Mouse (Mus musculus): ENCODE data around the gene P4hb.
"Not testable (repeated sequence)": the region's sequence is repeated elsewhere in the genome, so short reads cannot be mapped to it uniquely, and the experiment has no call there.

The P4hb gene

DNA sequence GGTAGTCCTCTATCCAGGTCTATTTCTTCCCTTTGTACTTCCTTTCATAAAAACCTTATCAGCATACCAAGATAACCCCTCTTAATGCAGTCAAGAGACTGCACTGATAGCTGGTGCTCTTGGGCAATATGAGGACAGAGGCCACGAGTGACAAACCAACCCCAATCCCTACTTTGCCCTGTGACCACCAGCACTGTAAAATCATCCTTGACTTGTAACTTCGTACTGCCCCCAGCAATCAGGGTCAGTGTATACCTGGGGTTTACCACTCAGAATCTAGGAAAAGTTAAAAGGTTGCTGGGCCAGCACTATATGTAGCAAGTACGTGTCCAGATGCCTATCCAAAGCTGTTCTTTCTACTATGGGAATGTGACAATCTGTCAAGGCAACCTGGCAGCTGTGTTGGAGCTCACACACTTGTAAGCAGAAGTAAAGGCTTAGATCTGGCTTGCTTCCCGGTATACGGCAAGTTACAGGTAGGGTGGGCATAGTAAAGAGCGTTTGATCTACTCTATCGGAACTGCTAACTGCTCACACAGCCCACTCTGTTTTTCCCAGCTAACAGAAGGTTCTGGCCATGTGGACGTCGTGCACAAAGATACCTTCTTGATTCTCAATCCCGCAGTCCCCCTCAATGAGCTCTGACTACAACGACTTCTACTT is 1.2 kb downstream of the P4hb start:
- no peak for DNase-seq

DNA sequence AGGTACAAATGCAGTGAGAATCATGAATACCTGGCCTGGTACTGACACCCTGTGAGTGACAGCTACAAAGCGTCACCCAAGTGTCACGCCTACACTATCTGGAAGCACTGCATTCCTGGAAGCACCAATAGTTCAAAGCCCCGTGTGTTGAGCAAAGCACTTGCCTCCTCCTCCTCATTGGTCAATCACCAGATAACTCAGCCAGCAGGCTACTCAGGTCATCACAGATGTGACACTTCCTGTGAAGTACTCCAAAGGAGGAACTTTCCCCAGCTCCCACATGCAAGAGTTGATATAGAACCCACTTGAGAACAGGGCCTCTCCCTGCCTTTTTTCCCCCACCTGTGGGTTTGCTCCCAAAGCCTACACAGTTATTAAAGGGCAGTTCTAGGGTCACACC is 1.9 kb downstream of the P4hb start:
- no peak for DNase-seq

DNA sequence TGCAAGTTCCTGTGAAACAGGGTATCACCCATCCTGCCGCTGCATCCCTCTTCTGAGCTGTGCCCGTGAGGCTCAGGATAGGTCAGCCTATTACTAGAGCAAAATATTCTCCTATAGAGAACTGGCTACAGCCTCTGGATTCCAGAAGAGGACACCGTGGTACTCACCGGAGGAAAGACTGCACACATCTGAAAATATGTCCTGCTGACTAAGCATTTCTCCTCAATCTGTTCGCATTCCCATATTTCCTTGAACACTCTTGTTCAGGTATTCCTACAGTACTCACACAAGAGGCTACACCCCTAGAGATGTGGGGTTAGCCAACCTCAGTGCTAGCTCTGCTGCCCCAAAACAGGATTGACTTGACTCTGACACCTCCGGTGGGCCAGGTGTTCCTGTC is 4.7 kb downstream of the P4hb start:
- DNase-seq: no peak

DNA sequence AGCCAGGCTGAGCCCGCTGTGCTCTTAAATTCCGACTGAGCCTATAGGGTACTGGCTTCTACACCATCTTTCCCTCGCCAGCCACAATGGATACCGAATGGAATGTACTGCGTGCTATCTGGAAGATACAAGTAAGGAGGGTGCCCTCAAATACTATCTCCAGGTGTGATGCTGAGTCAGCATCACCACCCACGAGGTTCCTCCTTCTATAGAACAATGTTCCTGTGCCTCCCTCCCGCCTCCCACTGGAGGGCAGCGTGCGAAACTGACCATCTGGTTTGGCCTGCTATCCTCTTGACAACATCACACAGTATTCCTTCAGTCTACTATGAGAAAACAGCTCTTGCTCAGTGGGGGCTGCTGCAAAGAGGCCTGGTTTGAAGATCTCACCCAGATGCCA is 7.9 kb downstream of the P4hb start:
- DNase-seq: no peak

DNA sequence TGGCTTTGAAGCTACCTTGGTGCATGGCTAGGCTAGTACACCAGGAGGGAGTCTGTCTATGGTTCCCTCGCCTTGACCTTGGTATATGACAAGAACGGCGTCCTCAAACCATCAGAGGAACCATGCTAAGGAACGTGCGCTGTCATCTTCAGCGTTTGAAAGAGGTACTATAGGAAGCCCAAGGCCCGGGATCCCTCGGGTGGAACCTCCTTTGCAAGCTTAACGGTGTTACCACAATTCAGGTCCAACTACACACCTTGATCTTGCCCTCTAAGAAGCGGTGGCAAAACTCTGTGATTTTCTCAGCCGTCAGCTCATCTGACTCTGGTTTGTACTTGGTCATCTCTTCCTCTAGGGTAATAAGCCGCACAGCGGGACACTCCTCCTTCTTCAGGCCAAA is 10.1 kb downstream of the P4hb start:
- DNase-seq: no peak

DNA sequence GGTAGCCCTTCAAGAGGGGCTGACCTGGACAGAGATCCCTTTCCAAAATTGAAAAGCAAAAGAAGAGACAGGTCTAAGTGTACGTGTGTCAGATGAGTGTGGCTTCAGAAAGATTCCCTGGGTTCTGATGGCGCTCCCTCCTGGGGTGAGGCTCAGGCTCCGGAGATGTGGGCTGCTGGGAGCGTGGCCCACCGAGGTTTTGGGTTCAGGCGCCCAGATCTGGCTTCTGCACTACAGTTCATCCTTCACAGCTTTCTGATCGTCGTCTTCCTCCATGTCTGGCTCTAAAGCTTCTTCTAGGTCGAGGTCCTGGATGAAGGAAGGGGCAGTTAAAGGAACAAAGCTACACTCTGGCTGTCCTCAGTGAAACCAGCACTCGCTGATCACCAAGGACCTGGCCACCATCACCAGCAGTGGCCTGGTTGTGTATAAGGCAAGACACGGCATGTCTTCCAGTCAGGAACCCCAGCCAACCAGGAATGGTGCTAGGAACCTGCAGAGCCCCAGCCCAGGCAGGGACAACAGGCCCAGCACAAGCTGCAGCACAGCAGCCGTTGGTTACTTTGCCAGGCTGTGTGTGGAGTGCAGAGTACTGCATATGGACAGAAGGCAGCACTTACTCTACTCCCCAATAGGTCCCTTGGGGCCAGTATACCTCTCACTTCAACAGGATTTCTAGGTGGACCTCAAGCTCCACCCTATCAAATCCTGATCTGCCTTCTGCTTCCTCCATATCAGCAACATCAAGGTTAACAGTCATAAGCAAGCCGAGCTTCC is 11.9 kb downstream of the P4hb start:
- DNase-seq: no peak

DNA sequence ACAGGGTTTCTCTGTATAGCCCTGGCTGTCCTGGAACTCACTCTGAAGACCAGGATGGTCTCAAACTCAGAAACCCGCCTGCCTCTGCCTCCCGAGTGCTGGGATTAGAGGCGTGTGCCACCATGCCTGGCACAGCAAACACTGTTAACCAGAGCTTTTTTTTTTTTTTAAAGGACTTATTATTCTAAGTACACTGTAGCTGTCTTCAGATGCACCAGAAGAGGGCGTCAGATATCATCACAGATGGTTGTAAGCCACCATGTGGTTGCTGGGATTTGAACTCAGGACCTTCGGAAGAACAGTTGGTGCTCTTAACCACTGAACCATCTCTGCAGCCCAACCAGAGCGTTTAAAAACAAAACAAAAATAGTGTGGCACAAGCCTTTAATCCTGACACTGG is 14.2 kb downstream of the P4hb start:
- DNase-seq: not testable (repeated sequence)

DNA sequence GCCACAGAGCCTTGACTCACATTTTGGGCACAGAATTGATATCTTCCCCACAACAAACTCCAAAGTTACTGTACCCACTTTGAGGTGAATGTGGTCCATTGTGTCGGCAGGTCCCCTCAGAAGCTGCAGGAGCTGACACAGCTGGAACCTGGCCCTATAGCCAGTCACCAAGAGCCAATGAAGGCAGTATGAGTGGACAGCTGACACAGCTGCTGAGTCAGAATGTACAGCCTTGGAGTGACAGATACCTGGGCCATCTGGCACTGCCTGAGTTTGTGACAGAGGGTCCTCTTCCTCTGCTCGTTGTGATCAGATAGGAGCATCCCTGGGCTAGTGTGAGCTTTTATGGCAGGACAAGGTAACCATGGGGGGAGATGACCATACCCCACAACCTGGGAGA is 17.8 kb downstream of the P4hb start:
- DNase-seq: no peak

DNA sequence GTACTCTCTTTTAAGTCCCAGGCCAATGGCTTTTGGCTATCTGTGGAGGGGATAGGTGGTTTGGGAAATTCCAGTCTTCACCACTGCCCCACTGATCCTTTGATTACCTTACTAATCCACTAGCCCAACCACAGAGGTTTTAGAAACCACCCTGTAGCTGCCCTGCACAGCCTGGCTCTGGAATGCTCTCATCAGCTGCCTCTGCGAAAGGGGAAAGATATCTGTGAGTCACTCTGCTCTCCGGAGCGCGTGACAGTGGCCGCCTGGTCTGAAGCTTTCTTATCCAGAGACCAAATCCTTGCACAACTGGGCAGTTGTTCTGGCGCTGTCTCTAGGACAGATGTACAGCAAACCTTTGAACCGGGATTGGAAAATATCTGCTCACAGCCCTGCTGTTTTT is 18.2 kb downstream of the P4hb start:
- no peak for DNase-seq

DNA sequence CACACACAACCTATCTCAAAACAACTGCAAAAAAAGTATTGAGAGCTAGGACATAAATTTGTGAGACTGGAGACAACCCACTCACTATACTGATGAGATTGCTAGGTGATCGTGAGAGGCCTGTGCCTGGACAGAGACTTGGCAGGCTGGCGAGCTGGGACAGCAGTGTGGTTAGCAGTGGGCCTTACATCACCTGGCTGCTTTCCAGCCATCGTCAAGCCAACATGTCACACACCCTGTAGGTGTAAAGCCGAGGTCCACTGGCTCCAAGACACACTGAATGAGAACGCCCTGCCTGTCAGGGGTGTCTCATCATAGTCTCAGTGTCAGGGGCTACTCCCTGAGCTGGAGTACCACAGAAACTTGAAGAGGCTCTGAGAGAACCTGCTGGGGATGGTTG is 20.3 kb downstream of the P4hb start:
- no peak for DNase-seq

DNA sequence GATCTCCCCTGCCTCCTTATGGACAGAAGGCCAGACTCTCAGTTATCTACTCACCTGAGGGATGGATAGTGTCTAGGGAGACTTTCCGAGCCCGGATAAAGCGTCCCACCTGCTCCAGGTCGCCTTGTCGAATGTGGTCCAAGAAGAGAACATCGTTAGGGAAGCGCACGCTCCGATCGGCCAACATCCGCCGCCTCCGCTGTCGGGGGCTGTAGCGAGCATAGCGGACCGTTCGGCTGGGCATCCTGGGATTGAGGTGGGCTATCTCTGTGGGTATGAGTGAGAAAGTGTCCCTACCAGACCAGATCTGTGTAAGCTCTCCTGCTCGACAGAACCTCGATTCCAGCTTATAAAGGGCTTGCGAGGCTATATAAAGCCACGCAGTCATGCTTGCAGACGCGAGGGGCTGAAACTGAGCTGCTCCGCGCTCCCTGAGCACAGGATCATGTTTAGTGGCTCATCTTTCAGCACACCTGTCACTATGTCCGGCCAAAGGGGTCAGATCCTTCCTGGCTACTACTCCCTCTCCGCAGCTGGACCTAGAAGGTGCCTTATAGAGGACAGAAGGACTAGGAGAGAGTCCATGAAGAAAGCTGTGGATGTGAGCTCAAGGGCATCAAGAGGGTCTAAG is 22.1 kb downstream of the P4hb start, which contains the start of gene Ppp1r27:
Gene Ppp1r27, minus strand, starts transcription at position 323 of the 631 bp plus-strand sequence.
- DNase-seq: no peak

DNA sequence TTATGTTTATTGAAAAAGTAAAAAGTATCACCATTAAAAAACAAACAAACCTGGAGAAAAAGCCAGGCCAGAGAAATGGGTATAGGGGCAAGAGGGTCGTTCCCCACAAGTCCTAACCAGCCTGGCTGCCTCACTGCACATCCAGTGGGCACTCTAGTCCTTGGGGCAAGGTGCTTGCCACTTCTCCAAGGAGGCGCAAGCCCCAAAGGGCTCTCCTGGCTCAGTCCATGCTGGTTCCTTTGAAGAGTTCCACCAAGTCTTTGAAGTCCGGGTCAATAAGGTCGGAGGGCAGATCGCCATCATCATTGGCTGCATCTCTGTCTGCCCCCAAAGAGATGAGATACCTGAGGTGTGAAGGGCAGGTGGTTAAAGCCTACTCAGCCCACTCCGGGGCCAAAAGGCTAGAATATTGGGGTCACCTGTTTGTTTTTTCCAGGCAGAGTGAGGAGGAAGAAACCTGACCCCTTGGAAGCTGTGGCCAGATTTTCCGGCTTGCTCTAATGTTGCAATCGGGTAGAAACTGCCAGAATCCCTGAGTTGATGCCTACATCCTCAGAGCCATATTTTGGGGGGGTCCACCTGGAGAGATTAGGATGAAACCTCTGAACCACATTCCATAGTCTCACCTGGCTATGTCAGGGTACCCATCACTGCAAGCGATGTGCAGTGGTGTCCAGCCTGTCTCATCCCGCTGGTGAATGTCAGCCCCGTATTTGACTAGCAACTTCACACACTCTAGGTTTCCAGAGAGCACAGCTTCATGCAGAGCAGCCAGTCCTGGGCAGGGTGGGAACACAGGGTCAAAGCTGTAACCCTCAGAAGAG is 22.9 kb downstream of the P4hb start:
- peak; percentile 7 for DNase-seq

DNA sequence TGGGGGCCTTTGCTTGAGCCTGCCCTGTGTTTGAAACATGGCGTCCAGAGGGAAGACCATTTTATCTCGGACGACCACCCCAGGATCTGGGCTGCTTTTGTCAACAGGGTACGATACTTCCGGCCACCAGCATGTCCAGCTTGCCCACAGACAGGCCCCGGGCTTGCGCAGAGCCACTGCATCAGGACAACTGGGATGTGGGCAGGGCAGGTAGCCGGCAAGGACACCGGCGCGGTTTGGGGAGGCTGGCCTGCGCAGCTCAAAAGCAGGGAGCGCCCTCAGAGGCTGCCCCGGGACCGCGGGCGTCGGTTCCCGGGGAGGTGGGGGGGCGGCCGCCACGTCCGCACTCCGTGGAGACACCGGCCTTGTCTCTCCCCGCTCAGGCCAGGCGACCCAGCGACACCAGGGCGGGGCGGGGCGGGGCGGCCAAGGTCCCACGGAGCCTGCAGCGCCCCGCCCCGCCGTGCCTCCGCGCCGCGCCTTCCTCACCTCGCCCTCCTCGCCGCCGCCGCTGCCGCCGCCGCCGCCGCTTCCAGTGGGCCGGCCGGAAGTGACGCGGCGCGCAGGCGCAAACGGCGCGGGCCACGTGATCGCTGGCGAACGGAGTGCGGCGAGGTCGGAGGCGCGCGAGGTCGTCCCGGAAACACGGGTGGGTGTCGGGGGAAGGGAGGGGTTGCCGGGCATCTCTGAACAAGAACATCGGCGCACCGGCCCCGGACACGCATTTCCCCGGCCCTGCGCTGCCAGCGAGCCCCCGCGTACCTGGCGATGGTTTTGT is 23.7 kb downstream of the P4hb start, which contains the start of gene Mcrip1:
Gene Mcrip1, minus strand, starts transcription at position 560 of the 778 bp plus-strand sequence.
- peak; percentile 95 for DNase-seq

DNA sequence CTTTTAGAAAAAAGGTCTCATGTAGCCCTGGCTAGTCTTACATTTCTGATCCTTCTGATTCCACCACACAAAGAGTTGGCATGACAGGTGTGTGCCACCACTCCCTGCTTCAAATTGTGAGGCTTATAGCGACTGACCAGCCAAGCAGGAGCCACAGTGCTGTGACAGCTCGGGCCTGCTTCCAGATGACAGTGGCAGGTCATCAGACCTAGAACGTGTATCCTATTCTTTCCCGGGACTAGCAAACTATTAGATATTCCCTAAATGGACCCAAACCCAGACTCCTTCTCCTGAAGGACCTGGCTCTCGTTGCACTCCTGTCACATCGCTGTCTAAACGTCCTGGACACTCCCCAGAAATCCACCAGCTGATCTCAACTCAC is 24.3 kb downstream of the P4hb start:
- no peak for DNase-seq

DNA sequence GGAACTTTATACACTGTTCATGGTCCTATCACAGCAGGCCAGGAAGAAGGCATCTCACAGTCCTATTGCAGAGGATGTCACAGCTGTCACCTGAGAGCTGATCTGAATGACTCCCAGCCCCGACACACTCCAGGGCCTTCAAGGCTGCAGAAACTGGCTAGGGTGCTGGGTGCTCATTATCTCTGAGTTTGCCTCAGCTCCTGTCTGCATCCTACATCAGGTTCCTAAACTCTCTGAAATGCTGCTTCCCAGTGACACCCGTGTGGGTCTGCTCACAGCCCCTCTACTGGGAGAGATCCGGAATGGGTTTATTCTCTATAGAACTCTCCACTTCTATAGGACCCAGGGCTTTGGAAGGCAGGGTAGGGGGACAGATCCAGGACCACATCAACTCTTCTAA is 24.8 kb downstream of the P4hb start:
- no peak for DNase-seq

DNA sequence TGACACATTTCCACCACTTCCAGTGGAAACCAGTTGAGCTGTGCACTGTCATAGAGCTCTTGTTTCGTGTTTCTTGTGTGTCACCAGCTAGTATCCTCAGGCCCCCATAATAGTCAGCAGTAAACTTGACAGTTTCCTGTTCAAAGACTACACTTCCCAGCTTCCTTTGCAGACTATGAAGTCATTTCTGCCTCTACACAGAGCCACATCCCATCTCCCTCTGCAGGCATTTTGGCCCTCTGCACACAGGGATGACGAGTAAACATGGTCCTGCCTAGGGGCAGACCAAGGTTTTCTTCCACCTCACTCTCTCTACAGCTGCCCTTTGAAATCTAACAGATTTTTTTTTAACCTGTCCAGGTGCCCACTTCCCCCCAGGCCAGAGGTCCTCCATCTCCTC is 25.6 kb downstream of the P4hb start:
- DNase-seq: no peak

DNA sequence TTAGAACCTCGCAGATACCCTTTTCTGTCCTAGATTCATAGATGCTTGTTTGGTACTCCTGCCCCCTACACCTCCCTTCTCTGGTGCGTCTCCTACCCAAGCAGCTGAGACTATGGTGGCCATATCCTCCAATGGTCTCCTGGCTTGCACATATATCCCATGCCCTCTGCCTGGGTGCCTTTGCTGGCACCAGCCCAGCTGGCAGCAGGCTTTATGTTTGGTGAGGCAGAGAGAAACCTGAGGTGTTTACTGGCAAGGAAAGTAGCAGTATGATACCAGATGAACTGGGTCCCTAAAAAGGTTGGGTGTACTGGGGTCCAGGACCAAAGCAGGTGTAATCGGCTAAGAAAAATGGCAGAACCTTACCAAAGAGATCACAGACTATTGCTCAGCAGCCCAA is 27.1 kb downstream of the P4hb start:
- DNase-seq: no peak

DNA sequence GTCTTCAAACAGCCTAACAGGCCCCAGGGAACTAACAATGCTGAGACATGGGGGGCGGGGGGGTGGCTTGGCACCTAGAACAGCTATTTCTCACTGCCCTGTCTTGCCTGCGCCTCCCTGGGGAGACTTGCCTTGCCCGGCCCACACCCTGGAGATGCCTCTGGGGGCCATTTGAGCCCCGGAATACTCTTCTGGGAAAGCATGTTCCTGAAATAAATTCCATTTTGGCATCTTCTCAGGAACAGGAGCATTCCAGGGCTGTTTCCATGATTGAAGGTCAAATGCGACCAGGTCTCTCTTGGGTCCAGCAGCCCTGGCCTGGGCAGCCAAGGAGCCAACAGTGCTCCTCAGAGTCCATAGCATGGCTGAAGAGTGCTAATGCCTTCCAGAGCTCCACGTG is 30.7 kb downstream of the P4hb start:
- DNase-seq: no peak

DNA sequence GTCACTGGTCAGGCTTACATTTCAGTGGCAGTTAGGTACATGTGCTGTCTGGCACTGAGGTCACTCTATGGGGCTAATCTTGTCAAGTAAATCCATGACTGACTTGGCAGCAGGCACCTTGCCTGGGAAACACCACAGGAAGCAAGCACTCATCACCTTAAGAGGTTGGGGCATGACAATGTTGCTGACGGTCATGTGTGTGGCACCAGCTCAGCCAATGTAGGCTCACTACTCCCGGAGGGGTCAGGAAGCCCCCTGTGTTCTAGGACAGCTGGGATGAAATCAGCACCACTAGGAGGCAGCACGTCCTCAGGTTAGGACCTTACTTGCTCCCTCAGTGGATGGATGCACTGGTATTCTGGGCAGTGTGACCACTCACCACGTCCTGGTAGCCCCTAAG is 31.1 kb downstream of the P4hb start:
- DNase-seq: peak; percentile 44

DNA sequence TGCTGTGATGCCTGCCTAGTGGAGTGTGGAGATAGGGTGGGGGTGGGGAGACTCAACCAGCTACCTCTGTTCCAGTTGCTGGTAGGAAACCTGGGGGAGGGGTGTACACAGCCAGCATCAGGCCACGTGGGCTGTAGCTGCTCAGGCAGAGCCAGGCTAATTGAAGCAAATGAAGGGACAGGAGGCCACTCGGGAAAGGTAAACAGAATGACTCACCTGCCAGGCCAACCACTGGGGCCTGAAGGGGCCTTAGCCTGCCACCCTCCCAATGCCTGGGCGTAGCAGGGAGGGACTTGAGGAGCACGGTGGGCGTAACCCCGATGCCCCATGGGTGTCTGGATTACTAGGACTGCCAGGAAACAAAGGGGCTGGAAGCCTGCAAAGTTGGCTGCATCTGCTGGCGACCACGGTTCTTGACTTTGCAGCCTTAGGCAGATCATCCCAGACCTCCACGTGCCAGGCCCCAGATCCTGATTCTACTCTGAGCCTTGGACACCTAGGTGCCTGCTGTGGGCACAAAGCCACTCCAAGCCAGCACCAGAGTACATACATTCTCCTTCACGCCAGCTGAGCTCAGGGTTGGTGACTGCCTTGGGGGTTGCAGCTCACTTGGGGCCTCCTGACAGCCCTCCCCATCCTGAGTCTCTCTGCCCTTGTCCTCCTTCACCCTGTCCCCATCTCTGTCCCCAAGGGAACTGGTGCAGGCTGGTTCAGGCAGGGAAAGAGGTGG is 33.6 kb downstream of the P4hb start:
- peak; percentile 49 for DNase-seq

DNA sequence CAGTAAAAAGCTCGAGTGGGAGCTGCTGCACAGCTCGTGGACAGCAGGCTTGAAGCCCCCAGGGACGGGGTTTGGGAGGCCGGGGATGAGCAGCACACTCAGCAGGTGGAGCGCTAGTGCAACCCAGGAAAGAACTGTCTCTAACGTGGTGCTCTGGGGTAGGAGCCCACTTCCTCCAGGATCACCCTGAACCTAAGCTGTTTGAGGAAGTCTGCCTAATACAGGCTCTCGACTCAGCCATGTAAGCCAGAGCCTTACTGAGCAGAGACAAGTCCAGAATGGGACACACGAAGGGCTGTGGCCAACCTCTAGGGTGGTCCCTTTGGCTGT is 34.1 kb downstream of the P4hb start:
- no peak for DNase-seq

DNA sequence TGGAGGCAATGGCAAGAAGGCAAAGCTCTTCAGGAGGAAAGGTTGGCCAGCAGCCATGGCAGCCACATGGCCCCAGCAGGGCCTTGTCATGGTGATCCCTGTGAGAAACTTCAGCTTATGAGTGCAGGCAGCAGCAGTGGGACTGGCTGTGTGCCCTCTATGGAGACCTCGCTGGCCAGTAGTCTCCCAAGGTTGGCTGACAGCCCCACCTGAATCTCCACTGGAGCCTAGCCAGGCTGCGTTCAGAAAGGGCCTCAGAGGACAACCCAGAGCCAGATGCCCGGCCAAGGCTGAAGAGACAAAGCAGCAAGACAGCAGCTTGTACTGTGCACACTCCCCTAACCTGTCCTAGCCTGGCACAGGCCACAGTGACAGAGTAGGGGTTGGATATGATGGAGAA is 34.6 kb downstream of the P4hb start:
- DNase-seq: no peak
